Mouse (Mus musculus) MEL (cell line): ENCODE measurements around the gene Cenpb. TPM values are rescaled to one million over a fixed set of nuclear protein-coding genes. Genes with fewer than 3 reads are reported as not detected.

Experiments used
- DNase-seq: peaks from one replicate; pipeline ENCODE4 v3.0.0; 2011; ENCODE audit warnings: low read depth, low spot score
- H3K27ac ChIP-seq: 2 replicates; pipeline ENCODE4 v1.5.1; 2012; ENCODE audit warnings: low read depth, mild to moderate bottlenecking, control low read depth, low read length, moderate library complexity; ENCODE audit not compliant: control insufficient read depth
- H3K27me3 ChIP-seq, 2 experiments: fragments of 150-350 bp in 1 of 2; sonication (generic) in 1 of 2; 2 replicates each; pipeline ENCODE4 v1.6.1; 2012; ENCODE audit warnings: low read length in 2 of 2, mild to moderate bottlenecking in 2 of 2, improper control_type of control experiment in 1 of 2, moderate library complexity in 1 of 2; ENCODE audit not compliant: insufficient read depth in 2 of 2, control insufficient read depth in 1 of 2
- H3K36me3 ChIP-seq, 2 experiments: 2 replicates each; pipeline ENCODE4 v1.6.1; 2012 to 2014; ENCODE audit warnings: low read length in 2 of 2, improper control_type of control experiment in 1 of 2, inconsistent platforms in 1 of 2, mild to moderate bottlenecking in 1 of 2; ENCODE audit not compliant: insufficient read depth in 2 of 2, control insufficient read depth in 1 of 2
- H3K4me1 ChIP-seq, 2 experiments: fragments of 150-350 bp in 1 of 2; sonication (generic) in 1 of 2; 2 replicates each; pipeline ENCODE4 v1.6.1; 2012; ENCODE audit warnings: low read length in 2 of 2, improper control_type of control experiment in 1 of 2, mild to moderate bottlenecking in 1 of 2; ENCODE audit not compliant: insufficient read depth in 2 of 2, control insufficient read depth in 1 of 2
- H3K4me3 ChIP-seq, 2 experiments: fragments of 150-350 bp in 1 of 2; sonication (generic) in 1 of 2; 2 replicates each; pipeline ENCODE4 v1.5.1; 2012; ENCODE audit warnings: low read depth in 2 of 2, low read length in 2 of 2, mild to moderate bottlenecking in 2 of 2, moderate library complexity in 2 of 2, control low read depth in 1 of 2, improper control_type of control experiment in 1 of 2; ENCODE audit not compliant: control insufficient read depth in 1 of 2, insufficient read depth in 1 of 2
- H3K79me2 ChIP-seq: 2 replicates; pipeline ENCODE4 v1.6.1; 2012; ENCODE audit warnings: mild to moderate bottlenecking, low read length, moderate library complexity; ENCODE audit not compliant: control insufficient read depth, poor library complexity, insufficient read depth
- H3K9ac ChIP-seq: 2 replicates; pipeline ENCODE4 v1.6.1; 2012; ENCODE audit warnings: low read depth, mild to moderate bottlenecking, control low read depth, low read length, moderate library complexity; ENCODE audit not compliant: control insufficient read depth, poor library complexity, severe bottlenecking
- H3K9me3 ChIP-seq: fragments of 150-350 bp; sonication (generic); replicated peaks from 2 replicates; pipeline ENCODE4 v1.6.1; 2012; ENCODE audit warnings: mild to moderate bottlenecking, low read length, improper control_type of control experiment, moderate library complexity; ENCODE audit not compliant: insufficient read depth
- BHLHE40 ChIP-seq: IDR thresholded peaks from 2 replicates; pipeline ENCODE4 v1.6.1; 2012; ENCODE audit warnings: low read depth, mild to moderate bottlenecking, inconsistent platforms, low read length, improper control_type of control experiment, borderline replicate concordance
- CHD1 ChIP-seq: IDR thresholded peaks from 2 replicates; pipeline ENCODE4 v1.6.1; 2012; ENCODE audit warnings: low read depth, mild to moderate bottlenecking, inconsistent platforms, low read length, improper control_type of control experiment
- CHD2 ChIP-seq: IDR thresholded peaks from 2 replicates; pipeline ENCODE4 v1.6.1; 2011; ENCODE audit warnings: low read length, improper control_type of control experiment
- E2F4 ChIP-seq: IDR thresholded peaks from 2 replicates; pipeline ENCODE4 v1.6.1; 2011; ENCODE audit warnings: low read depth, low read length, improper control_type of control experiment, borderline replicate concordance
- ELF1 ChIP-seq: IDR thresholded peaks from 2 replicates; pipeline ENCODE4 v1.6.1; 2014; ENCODE audit warnings: low read depth, mild to moderate bottlenecking, inconsistent platforms, low read length, improper control_type of control experiment, moderate library complexity
- EP300 ChIP-seq, 2 experiments: IDR thresholded peaks; 2 replicates each; pipeline ENCODE4 v1.6.1; 2011; ENCODE audit warnings: improper control_type of control experiment in 2 of 2, low read length in 2 of 2, low read depth in 1 of 2, mild to moderate bottlenecking in 1 of 2
- ETS1 ChIP-seq: IDR thresholded peaks from 2 replicates; pipeline ENCODE4 v1.6.1; 2012; ENCODE audit warnings: low read depth, mild to moderate bottlenecking, inconsistent platforms, low read length, improper control_type of control experiment, moderate library complexity
- GABPA ChIP-seq: IDR thresholded peaks from 2 replicates; pipeline ENCODE4 v1.6.1; 2012; ENCODE audit warnings: low read depth, mild to moderate bottlenecking, inconsistent platforms, low read length, improper control_type of control experiment, moderate library complexity
- HCFC1 ChIP-seq: IDR thresholded peaks from 2 replicates; pipeline ENCODE4 v1.6.1; 2012; ENCODE audit warnings: low read depth, mild to moderate bottlenecking, inconsistent platforms, low read length, improper control_type of control experiment, moderate library complexity
- JUND ChIP-seq: IDR thresholded peaks from 2 replicates; pipeline ENCODE4 v1.6.1; 2011; ENCODE audit warnings: low read depth, mild to moderate bottlenecking, improper control_type of control experiment, low read length
- KAT2A ChIP-seq: conservative IDR thresholded peaks from 2 replicates; pipeline ENCODE4 v1.6.1; 2012; ENCODE audit warnings: low read depth, low read length, improper control_type of control experiment, inconsistent platforms
- MAX ChIP-seq: IDR thresholded peaks from 2 replicates; pipeline ENCODE4 v1.6.1; 2011; ENCODE audit warnings: low read length, improper control_type of control experiment
- MAZ ChIP-seq: IDR thresholded peaks from 2 replicates; pipeline ENCODE4 v1.6.1; 2012; ENCODE audit warnings: low read depth, mild to moderate bottlenecking, inconsistent platforms, low read length, improper control_type of control experiment
- MEF2A ChIP-seq: IDR thresholded peaks from 2 replicates; pipeline ENCODE4 v1.6.1; 2014; ENCODE audit warnings: low read depth, mild to moderate bottlenecking, inconsistent platforms, low read length, improper control_type of control experiment; ENCODE audit not compliant: poor library complexity, insufficient replicate concordance, severe bottlenecking; ENCODE audit errors: extremely low read depth
- MXI1 ChIP-seq: IDR thresholded peaks from 2 replicates; pipeline ENCODE4 v1.6.1; 2011; ENCODE audit warnings: mild to moderate bottlenecking, low read depth, low read length, improper control_type of control experiment
- MYC ChIP-seq: IDR thresholded peaks from 2 replicates; pipeline ENCODE4 v1.6.1; 2011; ENCODE audit warnings: low read depth, mild to moderate bottlenecking, low read length, improper control_type of control experiment, moderate library complexity
- NRF1 ChIP-seq: IDR thresholded peaks from 2 replicates; pipeline ENCODE4 v1.6.1; 2014; ENCODE audit warnings: low read depth, mild to moderate bottlenecking, inconsistent platforms, low read length, improper control_type of control experiment, moderate library complexity; ENCODE audit not compliant: poor library complexity, insufficient read depth, severe bottlenecking
- POLR2A ChIP-seq, 2 experiments: IDR thresholded peaks; 2 replicates each; pipeline ENCODE4 v1.6.1; 2011 to 2012; ENCODE audit warnings: low read length in 2 of 2, mild to moderate bottlenecking in 2 of 2, control low read depth in 1 of 2, improper control_type of control experiment in 1 of 2, low read depth in 1 of 2, moderate library complexity in 1 of 2; ENCODE audit not compliant: control insufficient read depth in 1 of 2, insufficient read depth in 1 of 2, poor library complexity in 1 of 2
- POLR2AphosphoS5 ChIP-seq: IDR thresholded peaks from 2 replicates; pipeline ENCODE4 v1.6.1; 2012; ENCODE audit warnings: low read depth, borderline replicate concordance, mild to moderate bottlenecking, inconsistent platforms, low read length, moderate library complexity, mixed read lengths
- RAD21 ChIP-seq: IDR thresholded peaks from 2 replicates; pipeline ENCODE4 v1.6.1; 2011; ENCODE audit warnings: mild to moderate bottlenecking, low read depth, low read length, improper control_type of control experiment
- RCOR1 ChIP-seq: IDR thresholded peaks from 2 replicates; pipeline ENCODE4 v1.6.1; 2012; ENCODE audit warnings: low read depth, mild to moderate bottlenecking, inconsistent platforms, low read length, improper control_type of control experiment
- SIN3A ChIP-seq: IDR thresholded peaks from 2 replicates; pipeline ENCODE4 v1.6.1; 2012; ENCODE audit warnings: low read length, improper control_type of control experiment, inconsistent platforms
- UBTF ChIP-seq: IDR thresholded peaks from 2 replicates; pipeline ENCODE4 v1.6.1; 2012; ENCODE audit warnings: low read depth, mild to moderate bottlenecking, inconsistent platforms, low read length, improper control_type of control experiment, moderate library complexity, borderline replicate concordance; ENCODE audit not compliant: insufficient read depth
- USF2 ChIP-seq, 2 experiments: IDR thresholded peaks; 2 replicates each; pipeline ENCODE4 v1.6.1; 2011 to 2012; ENCODE audit warnings: improper control_type of control experiment in 2 of 2, low read length in 2 of 2, borderline replicate concordance in 1 of 2, inconsistent platforms in 1 of 2, low read depth in 1 of 2, mild to moderate bottlenecking in 1 of 2; ENCODE audit not compliant: insufficient read depth in 1 of 2
- ZMIZ1 ChIP-seq: IDR thresholded peaks from 2 replicates; pipeline ENCODE4 v1.6.1; 2012; ENCODE audit warnings: low read depth, mild to moderate bottlenecking, inconsistent platforms, low read length, improper control_type of control experiment, moderate library complexity
- ZNF384 ChIP-seq: IDR thresholded peaks from 2 replicates; pipeline ENCODE4 v1.6.1; 2012; ENCODE audit warnings: low read depth, mild to moderate bottlenecking, inconsistent platforms, low read length, improper control_type of control experiment
- polyA plus RNA-seq, 2 experiments: library from polyadenylated mRNA; stranded (reverse) in 1 of 2; unstranded in 1 of 2; fragments of >175 nt in 1 of 2; fragments of >200 nt in 1 of 2; gene quantifications; 2 replicates each; pipeline versions ENCODE4 v1.2.1 to v1.2.4; 2012; ENCODE audit warnings: low replicate concordance in 2 of 2, low read depth in 1 of 2; ENCODE audit not compliant: insufficient read length in 2 of 2, insufficient read depth in 1 of 2, missing spikeins in 1 of 2
- total RNA-seq: library from RNA; depleted of rRNA; stranded (reverse); fragments of 300-350 nt; gene quantifications from 2 replicates; pipeline ENCODE4 v1.2.3, GENCODE M21; 2012

Gene Cenpb
- total and polyA plus RNA-seq, 3 experiments = 24.3 to 34.9 TPM; not detected in 1

- no peak overlapping the region for H3K9ac ChIP-seq
- peaks cover 0 to 2% of the 10 kb centered on the region in 2 experiments; a peak in 2 of 4 replicates for H3K27me3 ChIP-seq
- TF ChIP-seq CHD2 (no peak), MAX (no peak), CHD1 (no peak), MYC (no peak), USF2 (IDR thresholded peaks at IDR 0.05; ENCODE audit: borderline replicate concordance in 1 of 2, insufficient read depth in 1 of 2, low read depth in 1 of 2, low read length in 2 of 2) (no peak), GABPA (no peak), E2F4 (no peak), MAZ (no peak), MXI1 (no peak), RAD21 (no peak), KAT2A (no peak), HCFC1 (no peak), ELF1 (no peak), NRF1 (no peak), EP300 (IDR thresholded peaks at IDR 0.05; ENCODE audit: low read depth in 1 of 2, low read length in 2 of 2) (no peak), MEF2A (no peak), ZNF384 (no peak), UBTF (no peak)
- H3K4me3 ChIP-seq = no peak overlapping the region
- no peak overlapping the region for H3K27ac ChIP-seq
- H3K4me1 ChIP-seq = peaks cover 5 to 9% of the 10 kb centered on the region in 2 experiments
- H3K79me2 ChIP-seq = no peaks in the 10 kb centered on the region
- no peak for DNase-seq
- peaks cover 0 to 2% of the 10 kb centered on the region in 2 experiments; a peak in 1 of 4 replicates for H3K36me3 ChIP-seq
- no peaks in the 10 kb centered on the region for H3K9me3 ChIP-seq
Measured at GRCm38 (mm10) chr2:131128636-131129157, 51.2 kb downstream of the Cenpb start.

- no peaks in the 10 kb centered on the region for H3K79me2 ChIP-seq
- H3K4me1 ChIP-seq = peaks cover 5 to 9% of the 10 kb centered on the region in 2 experiments
- no peak for DNase-seq
- no peak overlapping the region for H3K4me3 ChIP-seq
- H3K9ac ChIP-seq = no peak overlapping the region
- H3K36me3 ChIP-seq = peaks cover 0 to 2% of the 10 kb centered on the region in 2 experiments; a peak in 1 of 4 replicates
- H3K9me3 ChIP-seq = no peaks in the 10 kb centered on the region
- H3K27ac ChIP-seq = no peak overlapping the region
- H3K27me3 ChIP-seq = peaks cover 0 to 2% of the 10 kb centered on the region in 2 experiments; a peak in 2 of 4 replicates
- no peak for TF ChIP-seq JUND
- no peak for TF ChIP-seq SIN3A
- no peak for TF ChIP-seq MEF2A
- no peak for TF ChIP-seq POLR2A (IDR thresholded peaks at IDR 0.05; ENCODE audit: control insufficient read depth in 1 of 2, insufficient read depth in 1 of 2, low read depth in 1 of 2, low read length in 2 of 2, poor library complexity in 1 of 2)
- no peak for TF ChIP-seq KAT2A
- TF ChIP-seq HCFC1 = no peak
- TF ChIP-seq BHLHE40 = no peak
- TF ChIP-seq ZMIZ1 = no peak
- TF ChIP-seq RCOR1 = no peak
- TF ChIP-seq POLR2AphosphoS5 = no peak
- no peak for TF ChIP-seq MAZ
- TF ChIP-seq ETS1 = no peak
Measured at GRCm38 (mm10) chr2:131128211-131128610, 51.7 kb downstream of the Cenpb start.
